Mouse (Mus musculus) bone marrow macrophage, adult 2 months (primary cell): Measurements from ENCODE around the gene Pik3r5.

Experiments
- CTCF ChIP-seq: IDR thresholded peaks from 2 replicates; pipeline ENCODE4 v1.5.1; 2012; ENCODE audit warnings: low read depth, mild to moderate bottlenecking, low read length, moderate library complexity
- POLR2A ChIP-seq: IDR thresholded peaks from 2 replicates; pipeline ENCODE4 v1.6.1; 2012; ENCODE audit warnings: mild to moderate bottlenecking, low read depth, low read length, borderline replicate concordance

DNA sequence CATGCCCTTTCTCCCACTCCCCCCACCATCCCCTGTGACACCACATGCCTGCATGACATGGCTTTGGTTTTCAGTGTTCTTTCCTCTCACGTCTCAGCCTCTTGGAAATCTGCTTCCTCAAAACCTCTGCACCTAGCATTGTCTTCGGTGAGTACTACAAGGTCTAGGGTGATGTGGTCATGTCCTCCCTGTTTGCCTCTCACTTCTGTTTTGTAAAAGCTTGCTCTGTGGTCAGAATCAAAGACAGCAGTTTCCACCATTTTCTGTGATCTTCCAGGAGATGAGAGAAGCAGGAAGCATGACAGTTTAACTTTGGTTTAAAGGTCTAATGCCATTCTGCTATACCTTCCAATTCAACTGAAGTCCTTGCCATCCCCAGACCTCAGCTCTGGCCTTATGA is 15.3 kb downstream of the Pik3r5 start:
- TF ChIP-seq POLR2A (no peak), CTCF (no peak)
